Mouse (Mus musculus): ENCODE data around the gene Snn. TPM values are rescaled to one million over a fixed set of nuclear protein-coding genes. Genes with fewer than 3 reads are reported as not detected.
A peak's percentile ranks its signal among the peaks of the same experiment; 100 is the strongest.
"Not testable (repeated sequence)": the region's sequence is repeated elsewhere in the genome, so short reads cannot be mapped to it uniquely, and the experiment has no call there.

Snn gene
- 7.7 and 8.7 TPM in 2 replicates for polyA plus RNA-seq (2012; rRNA removed)

DNA sequence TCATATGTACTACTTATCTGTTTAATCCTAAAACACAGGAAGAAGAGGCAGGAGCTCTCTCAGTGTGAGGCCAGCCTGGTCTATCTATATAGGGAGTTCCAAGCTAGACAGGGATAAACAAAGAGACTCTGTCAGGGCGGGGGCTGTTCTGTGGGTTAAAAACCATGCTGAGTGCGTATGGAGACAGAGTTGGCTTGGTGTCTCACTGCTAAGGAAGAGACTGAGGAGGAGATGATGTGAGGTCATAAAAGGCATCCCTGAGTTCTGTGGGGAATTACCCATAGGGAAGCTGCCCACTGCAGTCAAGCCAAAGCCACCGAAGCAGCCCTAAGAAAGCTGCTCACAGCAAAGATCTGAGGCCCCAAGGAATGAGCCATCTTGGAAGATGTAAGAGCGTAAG lies at the start of gene Snn:
Snn (plus strand) TSS at position 301 of the 400 bp plus-strand sequence.
- no peak for DNase-seq (ENCODE audit: low read depth, low spot score)
- WGBS = 91% methylated on average over 4 of the region's 4 CpGs

DNA sequence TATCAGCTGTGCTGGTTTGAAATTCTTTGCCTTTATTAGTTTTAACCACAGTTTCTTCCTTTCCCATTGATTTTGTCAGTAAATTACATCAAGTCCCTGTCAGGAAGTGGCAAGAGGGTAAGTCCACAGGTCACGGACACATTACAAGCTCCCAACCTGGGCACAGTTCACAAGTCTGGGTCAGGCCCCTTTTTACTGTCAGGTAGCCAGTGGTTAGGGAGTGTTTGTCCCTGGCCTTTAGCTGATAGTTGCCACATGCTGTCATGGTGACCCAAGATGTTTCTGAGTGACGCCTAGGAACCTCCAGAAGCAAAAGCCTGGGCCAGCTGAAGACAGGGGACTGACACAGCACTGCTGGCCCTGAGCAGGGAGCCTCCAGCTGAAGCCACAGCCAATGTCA lies 49.5 kb upstream of the Snn start:
- WGBS = 63% methylated on average over 2 of the region's 2 CpGs
- DNase-seq (ENCODE audit: low read depth, low spot score) = no peak

DNA sequence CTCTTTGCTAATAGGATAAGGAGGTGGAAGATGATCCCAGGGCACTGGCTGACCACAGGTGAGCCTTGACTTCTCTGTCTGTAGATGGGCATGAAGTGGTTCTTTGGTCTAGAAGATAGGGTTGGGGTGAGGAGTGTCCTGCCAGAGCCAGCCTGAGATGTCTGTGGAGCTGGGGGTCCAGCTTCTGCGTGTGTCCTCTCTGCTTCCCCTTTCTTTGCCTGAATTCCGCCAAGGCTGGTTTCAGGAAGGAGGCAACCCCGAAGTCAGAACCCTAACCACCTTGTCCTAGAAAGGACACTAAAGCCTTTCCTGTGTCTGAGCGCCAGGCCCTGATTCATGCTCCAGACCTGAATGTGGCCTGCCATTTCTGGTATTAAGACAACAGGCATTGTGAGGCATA lies 48.8 kb upstream of the Snn start:
- DNase-seq (ENCODE audit: low read depth, low spot score) = no peak
- 86% methylated on average over 4 of the region's 4 CpGs for WGBS

DNA sequence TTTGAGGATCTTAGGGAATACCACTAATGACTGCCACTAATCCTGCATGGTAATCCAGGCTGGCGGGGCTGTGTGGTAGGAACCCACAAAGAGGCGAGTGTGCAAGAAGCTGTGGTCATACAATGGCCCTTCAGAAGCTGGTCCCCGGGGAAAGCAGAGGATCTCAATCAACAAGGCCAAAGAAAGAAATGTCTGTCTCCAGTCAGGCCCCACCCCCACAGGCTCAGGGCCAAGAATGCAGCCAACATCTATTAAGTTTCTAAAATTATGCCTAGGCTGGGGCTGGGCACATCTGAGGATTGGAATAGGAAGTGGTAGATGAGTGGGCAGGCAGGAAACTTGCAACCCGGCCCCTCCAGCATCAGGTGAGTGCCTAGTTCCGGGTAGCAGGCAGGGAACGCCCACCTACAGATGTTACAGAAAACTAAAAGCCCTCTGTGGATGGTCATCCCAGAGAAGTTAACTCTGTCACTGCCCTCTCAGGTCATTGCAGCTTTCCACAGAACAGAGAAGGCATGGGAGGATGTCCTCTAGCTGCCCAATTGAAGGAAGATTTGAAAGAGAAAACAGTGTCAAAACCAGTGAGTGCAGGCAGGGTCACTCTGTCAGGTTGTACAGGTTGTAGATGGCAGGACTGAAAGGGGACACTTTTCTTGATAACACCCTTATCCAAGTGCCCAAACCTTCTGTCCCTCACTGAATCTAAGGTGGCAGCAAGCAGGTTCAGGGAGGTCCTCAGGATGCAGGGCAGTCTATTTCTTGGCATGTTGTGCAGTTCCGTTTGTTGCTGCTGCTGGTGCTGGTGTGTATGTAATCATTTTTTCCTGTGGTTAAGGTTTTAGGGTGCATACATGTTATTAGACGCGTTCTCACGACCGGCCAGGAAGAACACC lies 47.9 kb upstream of the Snn start:
- DNase-seq (ENCODE audit: low read depth, low spot score) = no peak
- 46% methylated on average over 11 of the region's 11 CpGs for WGBS

DNA sequence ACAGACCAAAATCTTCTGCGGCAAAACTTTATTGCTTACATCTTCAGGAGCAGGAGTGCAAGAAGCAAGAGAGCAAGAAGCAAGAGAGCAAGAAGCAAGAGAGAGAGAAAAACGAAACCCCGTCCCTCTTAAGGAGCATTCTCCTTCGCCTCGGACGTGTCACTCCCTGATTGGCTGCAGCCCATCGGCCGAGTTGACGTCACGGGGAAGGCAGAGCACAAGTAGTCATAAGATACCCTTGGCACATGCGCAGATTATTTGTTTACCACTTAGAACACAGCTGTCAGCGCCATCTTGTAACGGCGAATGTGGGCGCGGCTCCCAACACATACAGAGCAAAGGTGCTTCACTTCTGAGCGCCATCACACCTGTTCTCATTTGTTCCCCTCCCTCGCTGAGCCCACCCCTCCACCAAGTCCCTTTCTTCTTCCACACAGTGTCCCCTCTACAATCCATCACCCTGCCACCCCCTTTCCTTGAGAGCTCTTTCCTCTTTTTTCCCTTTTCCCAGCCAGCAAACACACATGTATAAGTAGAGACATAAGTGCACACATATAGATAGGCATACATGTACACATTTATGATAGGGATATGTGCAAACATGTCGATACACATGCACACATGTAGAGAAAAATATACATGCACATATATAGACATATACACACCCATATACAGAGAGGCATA lies 47.1 kb upstream of the Snn start:
- WGBS = 86% methylated on average over 15 of the region's 19 CpGs
- DNase-seq (ENCODE audit: low read depth, low spot score) = not testable (repeated sequence)

DNA sequence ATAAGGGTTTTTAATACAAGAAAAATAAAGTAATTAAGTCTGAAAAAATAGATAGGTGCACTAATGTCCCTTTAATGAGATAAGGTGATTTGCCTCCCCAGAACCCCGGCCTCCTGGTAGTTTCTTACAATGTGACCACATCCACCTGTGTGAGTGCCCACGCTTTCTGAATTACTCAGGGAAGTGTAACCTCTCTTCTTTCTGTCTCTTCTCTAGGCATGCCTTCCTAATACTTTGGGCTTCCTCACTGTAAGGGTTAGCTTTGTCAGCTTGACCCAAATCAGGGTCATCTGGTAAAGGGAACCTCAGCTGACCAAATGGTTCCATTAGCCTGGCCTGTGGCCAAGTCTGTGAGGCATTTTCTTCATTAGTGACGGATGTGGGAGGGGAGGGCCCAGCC lies 46.3 kb upstream of the Snn start:
- WGBS = 82% methylated on average over 3 of the region's 3 CpGs
- DNase-seq (ENCODE audit: low read depth, low spot score) = no peak

DNA sequence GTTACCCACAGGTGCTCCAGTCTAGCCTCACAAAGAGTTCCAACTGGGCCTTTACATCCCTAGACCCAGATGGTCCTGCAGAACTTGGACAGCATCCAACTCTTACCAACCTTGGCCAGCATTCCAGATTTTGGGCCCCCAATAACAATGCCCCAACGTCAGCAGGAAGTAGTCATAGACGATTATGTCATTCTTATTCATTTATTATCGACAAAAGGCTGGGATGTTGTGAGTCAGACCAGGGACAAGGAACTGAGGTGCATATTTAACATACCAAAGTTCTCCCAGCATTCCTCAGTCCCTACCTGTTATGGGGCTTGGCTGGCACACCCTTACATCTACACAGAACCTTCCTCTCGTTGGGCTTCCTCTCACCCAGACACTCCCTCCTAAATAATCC lies 44.4 kb upstream of the Snn start:
- DNase-seq (ENCODE audit: low read depth, low spot score) = no peak
- 30% methylated on average over 4 of the region's 4 CpGs for WGBS

DNA sequence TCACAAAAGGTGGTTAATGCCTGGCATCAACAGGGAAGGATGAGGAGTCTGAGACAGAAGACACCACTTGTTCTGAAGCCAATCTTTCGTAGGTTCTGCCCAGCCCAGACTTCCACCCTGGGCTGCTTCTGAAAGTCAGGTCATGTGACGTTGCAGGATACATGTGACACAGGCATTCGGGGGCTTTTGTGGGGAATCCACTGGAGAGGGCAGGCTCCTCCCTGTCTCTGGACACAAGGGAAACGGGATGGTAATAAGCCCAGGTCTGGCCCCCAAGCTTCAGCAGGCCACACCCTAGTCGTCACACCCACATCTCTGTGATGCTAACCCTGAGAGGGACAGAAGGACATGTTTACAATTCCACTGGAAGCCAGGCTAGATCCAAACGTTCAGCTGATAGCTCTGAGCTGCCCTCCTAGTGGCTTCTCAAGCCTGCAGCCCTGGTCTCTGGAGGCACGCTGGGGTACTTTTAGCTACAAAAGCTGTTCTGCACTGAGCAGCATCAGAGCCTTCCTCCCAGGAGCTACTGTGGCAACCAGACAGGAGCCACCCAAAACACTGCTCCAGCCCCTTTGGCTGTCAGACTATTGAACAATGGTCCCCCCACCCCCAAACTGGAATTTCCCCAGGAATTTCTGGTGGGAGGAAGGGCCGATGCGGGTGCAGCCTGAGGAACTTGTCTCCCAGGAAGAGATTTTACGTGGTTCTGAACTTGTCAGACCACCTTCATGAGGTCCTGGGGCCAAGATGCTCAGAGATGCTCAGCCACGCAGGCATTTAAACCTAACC lies 42.7 kb upstream of the Snn start:
- no peak for DNase-seq (ENCODE audit: low read depth, low spot score)
- 31% methylated on average over 11 of the region's 11 CpGs for WGBS

DNA sequence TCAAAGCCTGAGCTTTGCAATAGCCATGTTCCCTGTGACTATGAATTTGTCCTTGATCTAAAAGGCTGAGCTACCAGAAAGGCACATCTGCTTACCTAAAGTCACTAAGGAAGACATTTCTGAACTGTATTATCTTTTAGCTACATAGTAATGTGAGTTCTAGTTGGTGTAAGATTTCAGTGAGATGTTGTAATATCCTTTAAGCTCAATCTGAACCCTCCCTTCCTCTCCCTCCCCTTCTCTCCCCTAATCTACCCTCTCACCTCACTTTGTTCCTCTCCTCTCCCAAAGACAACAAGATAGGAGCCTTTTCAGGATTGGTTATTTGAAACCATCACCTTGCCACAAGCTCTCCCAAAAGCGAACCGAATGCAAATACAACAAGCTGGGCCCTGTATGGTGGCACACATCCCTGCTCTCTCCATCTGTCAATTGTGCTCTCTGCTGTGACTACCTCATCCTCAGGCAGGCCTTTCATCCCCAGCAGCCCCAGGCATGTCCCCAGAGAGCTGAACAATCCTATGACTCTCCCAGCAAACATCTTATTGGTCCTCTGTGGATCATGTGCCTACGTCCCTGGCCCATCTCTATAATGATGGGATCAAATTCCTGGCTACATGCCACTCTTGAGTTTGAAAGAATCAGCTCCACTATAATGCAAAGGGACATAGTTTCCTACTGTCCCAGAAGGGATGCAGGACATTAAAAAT lies 39.2 kb upstream of the Snn start:
- DNase-seq (ENCODE audit: low read depth, low spot score) = no peak
- 83% methylated on average over 3 of the region's 3 CpGs for WGBS

DNA sequence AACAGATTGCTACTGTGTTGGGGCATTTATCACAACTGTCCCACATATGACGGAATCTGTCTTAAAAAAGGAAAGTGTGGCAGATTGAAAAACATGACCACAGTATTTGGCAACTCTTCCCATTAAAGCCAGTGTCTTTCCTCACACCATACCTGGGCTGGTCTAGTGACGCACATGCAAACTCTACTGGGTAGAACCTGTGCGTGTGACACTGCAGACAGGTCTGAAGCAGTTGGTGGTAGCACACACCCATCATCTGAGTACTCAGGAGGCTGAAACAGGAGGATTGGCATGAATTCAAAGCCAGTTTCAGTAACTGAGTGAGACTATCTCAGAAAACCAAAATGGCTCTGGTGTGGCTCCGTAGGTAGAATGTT lies 38.6 kb upstream of the Snn start:
- 87% methylated on average over 4 of the region's 4 CpGs for WGBS
- DNase-seq (ENCODE audit: low read depth, low spot score) = no peak

DNA sequence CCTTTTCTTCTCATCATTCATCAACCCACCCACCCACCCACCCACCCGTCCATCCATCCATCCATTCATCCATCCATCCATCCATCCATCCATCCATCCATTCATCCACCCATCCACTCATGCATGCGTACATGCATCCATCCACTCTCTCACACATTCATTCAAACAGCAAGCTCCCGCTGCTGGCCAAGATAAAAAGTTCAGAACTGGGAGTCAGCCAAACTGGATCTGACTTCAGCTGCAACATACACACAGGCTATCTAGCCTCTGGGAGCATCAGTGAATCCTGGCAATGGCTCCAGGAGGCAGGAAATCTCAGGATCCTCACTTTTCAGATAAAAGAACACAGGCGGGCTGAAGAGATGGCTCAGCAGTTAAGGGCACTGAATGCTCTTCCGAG lies 37.1 kb upstream of the Snn start:
- 83% methylated on average over 5 of the region's 5 CpGs for WGBS
- DNase-seq (ENCODE audit: low read depth, low spot score) = no peak

DNA sequence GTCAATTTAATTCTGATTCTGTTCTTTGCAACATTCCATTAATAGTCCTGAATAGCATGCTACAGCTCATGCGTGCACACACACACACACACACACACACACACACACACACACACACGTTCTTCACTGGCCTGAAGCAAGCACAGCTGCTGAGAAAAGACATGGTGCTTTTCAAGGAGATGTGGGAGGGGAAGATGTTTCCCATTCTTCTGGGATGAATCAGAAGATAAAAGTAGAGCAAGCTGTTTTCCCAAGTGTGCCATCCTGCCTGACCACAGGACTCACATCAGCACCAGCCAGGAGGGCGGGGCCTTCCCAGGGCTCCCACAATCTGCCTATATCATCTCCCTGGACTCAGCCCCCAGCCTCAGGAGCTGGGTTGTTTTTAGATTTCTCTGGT lies 35.9 kb upstream of the Snn start:
- DNase-seq (ENCODE audit: low read depth, low spot score) = no peak
- WGBS = 67% methylated on average over 3 of the region's 3 CpGs

DNA sequence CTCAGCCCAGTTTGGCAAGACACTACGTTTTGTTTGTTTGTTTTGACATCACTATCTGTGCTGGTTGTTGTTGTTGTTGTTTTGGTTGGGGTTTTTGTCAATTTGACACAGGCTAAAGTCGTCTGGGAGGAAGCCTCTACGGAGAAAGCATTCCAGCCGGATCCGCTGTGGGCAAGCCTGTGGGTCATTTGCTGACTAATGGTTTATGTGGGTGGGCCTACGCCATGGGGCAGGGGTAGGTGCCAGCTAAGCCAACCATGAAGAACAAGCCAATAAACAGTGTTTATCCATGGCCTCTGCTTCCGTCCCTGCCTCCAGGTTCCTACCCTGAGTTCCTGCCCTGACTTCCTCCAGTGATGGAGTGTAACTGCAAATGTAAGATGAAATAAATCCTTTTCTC lies 32.5 kb upstream of the Snn start:
- WGBS = 81% methylated on average over 7 of the region's 7 CpGs
- no peak for DNase-seq (ENCODE audit: low read depth, low spot score)

DNA sequence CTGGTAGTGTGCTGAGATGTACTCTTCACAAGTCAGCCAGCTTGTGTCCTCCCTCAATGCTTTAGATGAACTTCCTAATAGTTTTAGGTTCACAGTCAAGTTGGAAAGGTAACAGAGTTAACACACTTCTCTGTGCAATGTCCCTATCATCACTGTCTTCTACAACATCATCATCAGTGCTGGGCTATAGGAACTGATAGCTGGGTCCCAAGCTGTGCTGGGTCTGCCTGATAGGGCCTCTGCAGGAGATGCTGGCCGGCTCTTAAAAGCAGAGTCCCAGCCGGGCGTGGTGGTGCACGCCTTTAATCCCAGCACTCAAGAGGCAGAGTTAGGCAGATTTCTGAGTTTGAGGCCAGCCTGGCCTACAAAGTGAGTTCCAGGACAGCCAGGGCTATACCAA lies 29.9 kb upstream of the Snn start:
- DNase-seq (ENCODE audit: low read depth, low spot score) = no peak
- 62% methylated on average over 4 of the region's 4 CpGs for WGBS

DNA sequence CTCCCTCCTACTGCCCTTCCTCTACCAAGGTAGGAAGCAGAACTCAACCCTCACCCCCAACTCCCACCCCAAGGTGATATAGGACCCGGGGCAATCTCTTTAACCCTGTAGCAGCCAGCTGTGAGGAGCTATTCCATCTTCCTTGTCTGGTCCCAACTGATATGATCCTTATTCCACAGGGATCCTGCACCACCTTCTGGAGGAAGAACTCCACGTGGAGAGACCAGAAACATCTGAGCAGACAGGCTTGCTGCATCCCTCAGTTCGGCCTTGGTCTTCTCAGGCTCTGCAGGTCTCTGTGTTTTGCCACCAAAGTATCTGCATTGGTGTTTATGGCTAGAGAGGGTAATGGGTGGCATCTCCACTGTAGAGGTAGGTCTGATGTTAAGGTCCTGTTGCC lies 29.4 kb upstream of the Snn start:
- no peak for DNase-seq (ENCODE audit: low read depth, low spot score)
- WGBS = 55% methylated on average over 3 of the region's 3 CpGs

DNA sequence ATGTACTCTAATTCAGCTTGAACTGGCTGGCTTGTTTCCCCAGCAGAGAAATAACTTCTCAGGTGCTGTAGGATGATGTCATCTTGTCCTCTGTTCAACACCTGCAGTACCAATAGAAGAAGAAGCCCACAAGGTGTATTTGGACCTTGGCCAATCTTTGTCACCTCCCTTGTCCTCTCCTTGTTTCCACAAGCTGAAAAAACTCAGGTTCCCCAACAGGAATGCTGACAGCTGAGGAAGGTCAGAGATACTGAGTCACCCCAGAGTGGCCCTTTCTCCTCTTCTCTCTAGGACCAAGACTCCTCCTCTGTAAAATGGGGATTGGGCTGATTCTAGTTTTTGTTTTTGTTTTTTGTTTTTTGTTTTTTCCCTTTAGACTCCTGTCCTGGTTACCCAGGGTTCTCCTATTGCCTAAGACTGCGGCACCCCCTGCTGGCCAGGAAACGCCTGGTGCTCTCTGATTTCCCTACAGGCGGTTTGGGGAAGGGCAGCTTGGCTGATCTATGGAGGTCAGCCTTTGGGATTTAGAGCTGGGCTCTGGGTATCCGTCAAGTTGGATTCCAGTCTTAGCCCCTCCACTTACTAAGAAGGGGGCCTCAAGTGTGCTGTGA lies 26.4 kb upstream of the Snn start:
- peak; percentile 42 for DNase-seq (ENCODE audit: low read depth, low spot score)
- 3% methylated on average over 4 of the region's 4 CpGs for WGBS

DNA sequence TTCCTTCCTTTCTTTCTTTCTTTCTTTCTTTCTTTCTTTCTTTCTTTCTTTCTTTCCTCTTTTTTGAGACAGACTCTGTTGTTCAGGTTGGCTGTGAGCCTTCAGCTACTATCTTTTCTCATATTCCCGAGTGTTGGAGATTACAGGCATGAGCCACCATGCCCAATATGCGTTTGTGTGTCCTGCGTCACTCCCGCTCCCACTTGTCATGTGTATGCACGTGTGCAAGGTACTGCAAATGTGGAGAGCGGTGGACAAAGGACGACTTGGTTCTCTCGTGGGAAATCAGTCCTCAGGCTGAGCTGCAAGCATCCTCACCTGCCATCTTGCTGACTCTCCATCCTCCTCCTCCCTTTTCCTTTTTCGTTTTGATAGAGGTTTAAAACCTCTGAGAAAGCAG lies 25.5 kb upstream of the Snn start:
- no peak for DNase-seq (ENCODE audit: low read depth, low spot score)
- 86% methylated on average over 9 of the region's 9 CpGs for WGBS

DNA sequence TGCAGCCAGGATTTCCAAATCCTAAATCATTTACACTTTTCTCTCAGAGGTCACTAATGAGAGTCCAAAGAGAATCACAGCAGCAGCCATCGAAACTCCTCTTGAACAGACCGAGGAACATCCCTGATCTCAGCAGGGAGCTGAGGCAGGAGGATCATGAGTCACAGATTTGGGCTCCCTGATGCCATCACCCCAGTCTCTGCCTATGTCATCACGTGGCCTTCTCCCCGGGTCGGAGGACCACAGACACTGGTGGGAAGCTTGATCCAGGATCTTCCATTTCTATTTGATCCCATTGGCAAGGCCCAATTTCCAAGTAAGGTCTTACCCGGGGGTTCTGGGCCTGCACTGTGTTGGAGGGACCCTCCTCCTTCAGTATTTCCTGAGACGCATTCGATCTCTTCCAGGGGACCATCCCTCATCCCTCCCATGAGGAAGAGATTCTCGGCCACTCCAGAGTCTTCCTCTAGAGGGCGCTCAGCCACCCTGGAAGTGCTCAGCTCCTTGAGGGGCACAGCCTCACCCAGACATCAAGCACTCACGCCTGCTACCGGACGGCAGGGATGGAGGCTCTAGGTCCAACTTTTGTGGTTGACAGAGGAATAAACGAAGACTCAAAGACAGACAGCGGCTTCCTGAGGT lies 24.8 kb upstream of the Snn start:
- WGBS = 28% methylated on average over 15 of the region's 15 CpGs
- DNase-seq (ENCODE audit: low read depth, low spot score) = no peak

DNA sequence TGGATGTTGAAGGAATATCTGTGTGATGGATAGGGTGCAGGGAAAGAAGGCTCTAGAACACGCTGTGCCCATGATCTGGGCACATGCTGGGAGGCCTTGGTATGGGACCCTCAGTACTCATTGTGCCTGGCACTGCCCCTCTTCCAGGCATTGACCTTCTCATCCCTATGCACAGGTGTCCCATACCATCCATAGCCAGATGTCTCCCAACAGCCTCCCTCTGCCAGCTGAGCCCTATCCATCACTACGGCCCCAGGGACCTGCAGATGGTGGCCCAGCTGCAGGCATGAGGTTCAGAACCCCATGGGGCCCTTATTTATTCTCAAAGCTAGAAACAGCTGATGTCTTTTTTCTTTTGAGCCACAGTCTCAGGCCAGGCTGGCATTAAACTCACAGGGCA lies 20.1 kb upstream of the Snn start:
- DNase-seq (ENCODE audit: low read depth, low spot score) = no peak
- WGBS = 76% methylated on average over 2 of the region's 2 CpGs

Data from large intestine, adult 2 months (tissue).